Mouse (Mus musculus) retina, adult 2 months (tissue): ENCODE measurements around the gene Umodl1.

Experiments used
- DNase-seq: peaks from one replicate; pipeline ENCODE4 v3.0.0-alpha.2; 2012; ENCODE audit warnings: low read depth, low spot score

The Umodl1 gene

DNA sequence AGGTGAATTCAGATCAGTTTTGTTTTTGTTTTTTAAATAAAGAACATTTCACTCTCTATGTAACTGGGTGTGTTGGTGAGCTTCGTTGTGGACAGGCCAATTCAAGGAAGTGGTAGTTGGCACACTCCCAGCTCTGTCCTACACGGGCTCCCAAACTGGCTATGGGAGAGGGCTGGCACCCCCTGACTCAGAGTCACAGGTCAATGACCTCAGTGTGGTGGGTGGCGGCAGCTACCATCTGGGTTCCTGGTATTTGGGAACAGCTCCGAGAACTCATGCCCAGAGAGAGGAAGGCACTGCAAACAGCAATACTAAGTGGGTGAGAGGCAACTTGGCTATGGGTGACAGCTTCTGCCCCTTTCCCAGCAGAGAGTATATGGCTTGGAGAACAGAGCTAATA, 83.9 kb downstream of the Umodl1 start:
- DNase-seq, result no peak

DNA sequence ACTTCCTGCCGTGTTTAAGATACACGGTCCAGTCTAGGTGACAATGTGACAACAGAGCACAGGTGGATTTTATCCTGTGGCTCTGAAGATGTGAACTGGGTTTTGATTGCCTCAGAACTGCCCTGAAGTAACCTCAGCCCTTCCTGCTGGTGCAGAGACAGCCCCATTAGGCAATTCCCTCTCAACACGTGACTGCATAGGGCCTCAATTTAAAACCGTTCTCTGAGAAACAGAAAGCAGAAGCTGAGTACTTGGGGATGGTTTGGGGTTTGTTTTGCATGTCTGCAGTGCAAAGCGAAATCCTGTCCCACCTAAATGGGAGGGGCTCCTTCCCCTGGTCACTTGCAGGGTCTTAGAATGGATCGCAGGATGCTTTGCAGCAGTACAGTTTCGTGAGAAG, 85.2 kb downstream of the Umodl1 start:
- DNase-seq, result no peak

DNA sequence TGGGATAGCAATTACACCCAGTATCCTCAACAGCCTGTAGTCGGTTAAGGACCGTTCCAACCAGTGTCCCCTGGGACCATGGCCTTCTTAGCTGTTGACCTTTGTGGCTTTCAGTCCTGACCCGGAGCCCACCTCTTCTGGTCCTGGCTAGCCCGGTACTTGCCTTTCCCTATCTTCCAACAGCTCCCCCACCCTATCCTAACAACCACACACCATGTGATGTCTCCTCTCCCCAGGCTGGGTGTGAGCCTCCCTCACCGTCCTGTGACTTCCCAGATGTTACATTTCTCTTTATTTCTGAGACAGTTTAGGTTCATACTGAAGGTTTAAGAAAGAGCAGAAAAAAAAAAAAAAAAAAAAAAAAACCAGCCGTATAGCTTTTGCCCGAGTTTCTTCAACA, 86.0 kb downstream of the Umodl1 start:
- no peak for DNase-seq

DNA sequence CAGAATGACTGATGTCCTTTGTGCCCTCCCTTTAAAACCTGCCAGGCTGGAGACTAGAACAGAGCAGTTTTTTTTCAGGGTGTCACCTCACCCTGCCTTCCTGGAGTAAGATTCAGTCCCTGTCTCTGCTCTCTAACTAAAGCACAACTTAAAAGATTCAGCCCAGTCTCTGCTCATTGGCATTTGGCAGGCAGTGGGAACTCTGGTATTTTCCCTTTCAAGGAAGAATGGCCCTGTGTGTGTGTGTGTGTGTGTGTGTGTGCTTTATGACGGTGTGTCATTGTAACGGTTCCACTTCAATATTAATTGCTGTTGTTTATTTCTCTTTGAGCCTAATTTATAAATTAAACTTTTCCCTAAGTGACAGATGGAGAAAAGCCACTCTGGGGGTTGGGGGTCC, 88.3 kb downstream of the Umodl1 start:
- DNase-seq, result no peak

DNA sequence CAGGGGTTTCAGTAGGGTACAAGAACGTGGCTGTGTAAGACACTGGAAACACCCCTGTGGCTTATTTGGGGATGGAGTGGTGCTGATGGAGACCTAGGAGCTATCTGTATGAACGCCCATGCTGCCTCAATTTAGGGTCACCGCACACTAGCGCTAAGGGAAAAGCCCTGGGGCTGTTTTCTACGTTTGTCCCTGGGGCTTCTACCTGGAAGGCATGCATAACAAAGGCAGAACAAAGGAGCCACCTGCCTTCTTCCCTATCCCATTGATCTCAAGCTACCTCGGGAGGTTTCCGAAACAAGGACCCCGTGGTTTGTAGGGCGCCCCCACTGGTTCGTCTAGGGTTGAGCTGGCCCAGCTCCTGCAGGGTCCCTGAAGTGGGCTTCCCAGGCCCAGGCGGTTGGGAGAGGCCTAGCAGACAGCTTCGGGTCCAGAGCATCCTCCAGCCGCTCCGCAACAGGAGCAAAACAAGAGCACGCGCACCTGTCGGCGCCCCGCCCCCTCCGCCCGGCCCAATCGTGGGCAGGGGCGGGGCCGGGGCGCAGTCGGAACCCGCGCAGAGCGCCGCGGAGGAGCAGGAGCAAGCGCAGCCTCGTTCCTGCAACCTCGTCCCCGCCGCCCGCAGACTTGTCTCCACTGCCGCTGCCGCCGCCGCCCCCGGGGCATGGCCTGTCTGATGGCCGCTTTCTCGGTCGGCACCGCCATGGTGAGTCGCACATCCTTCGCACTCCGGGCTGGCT, 102.9 kb downstream of the Umodl1 start, which contains the start of gene Abcg1:
Gene Abcg1, plus strand, starts transcription at position 525 of the 740 bp plus-strand sequence.
- peak; percentile 71 for DNase-seq

DNA sequence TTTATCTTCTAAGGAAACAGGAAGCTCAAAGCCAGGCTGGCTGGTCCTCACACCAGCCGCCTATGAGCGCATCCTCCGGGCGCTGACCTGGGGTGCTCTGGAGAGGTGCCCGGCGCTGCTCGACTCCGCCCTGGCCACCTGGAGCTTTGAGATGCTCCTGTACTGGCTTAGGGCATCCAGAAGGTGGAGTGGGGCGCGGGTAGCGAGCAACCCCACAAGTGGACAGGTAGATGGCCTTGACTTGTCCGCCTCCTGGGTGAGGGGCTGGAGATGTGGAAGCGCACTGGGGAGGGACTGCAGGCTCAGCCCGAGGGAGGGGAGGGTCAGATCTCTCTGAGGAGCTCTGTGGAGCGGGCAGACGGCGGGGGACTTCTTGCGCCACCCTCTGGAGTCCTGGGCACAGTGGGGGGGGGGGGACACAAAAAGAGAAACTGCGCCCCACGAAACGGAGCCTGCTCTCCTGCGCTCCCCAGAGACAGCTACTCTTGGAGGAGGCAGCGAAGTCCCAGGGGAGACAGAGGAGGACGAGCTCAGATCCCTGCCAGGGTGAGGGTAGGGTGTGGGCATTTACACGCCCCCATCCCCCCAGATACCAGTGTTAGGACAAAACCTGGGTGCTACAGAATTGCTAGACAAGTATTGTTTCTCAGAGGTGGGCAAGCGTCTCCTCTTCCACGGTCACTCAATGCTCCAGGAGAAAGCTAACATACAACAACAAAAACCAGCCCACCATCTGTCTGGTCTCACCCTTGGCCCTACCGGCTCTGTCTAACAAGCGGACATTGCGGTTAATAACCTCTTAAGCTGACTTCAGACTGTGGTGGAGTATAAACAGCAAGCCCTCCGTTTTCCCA, 103.7 kb downstream of the Umodl1 start:
- DNase-seq, result no peak

DNA sequence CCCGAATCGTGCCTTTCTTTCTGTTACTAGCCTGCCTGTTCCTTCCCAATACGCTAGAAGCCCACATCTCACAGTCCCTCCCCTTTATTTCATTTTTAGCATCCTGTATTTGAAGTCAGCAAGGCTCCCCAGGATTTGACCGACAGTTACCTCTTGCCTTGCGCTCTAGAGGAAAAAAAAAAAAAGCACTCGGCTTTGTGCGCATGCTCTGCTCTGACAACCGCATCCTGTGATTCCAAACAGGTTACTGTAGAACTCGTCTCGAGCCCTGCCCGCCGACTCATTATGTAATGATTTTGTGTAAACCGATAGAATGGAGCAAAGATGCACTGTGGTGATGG, 104.3 kb downstream of the Umodl1 start:
- peak; percentile 71 for DNase-seq

DNA sequence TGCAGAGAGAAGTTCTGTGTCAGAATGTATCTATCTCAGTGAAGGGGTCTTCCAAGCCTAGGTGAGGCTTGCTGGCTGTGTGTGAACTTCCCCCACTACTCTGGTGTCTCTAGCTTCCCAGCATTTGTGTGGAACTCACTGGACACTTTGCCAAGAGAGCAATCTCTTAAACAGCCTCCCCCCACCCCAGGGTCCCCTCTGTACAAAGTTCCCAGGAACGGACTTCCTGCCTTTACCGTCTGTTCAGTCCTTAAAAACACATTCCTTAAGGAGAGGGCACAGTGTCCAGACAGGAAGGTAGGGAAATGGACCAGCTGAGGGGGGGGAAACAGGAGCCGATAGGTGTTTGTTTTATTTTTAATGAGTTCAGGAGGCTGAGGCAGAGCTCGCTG, 105.8 kb downstream of the Umodl1 start:
- DNase-seq, result no peak
